Mouse (Mus musculus) neutrophil, adult 5-6 weeks (primary cell): ENCODE results near the gene Fzd4. TPM values are rescaled to one million over a fixed set of nuclear protein-coding genes. Genes with fewer than 3 reads are reported as not detected.

ENCODE experiments used
- ATAC-seq: fragments of 151-379, 151-347 bp; 2 replicates; pipeline ENCODE4 v1.8.0; 2017; ENCODE audit warnings: mild to moderate bottlenecking, moderate TSS enrichment; ENCODE audit not compliant: insufficient number of reproducible peaks, poor library complexity, low FRiP score, severe bottlenecking; ENCODE audit errors: extremely low read depth
- total RNA-seq: library from RNA; stranded (forward); fragments of 200-1000 nt; gene quantifications from 2 replicates; pipeline ENCODE4 v1.2.3, GENCODE M21; 2017

Gene Fzd4
- total RNA-seq = 0.37 and 0.47 TPM in 2 replicates

- peak; percentile 62 for ATAC-seq
Measured at GRCm38 (mm10) chr7:89404081-89404733, at the start of gene Fzd4, which contains the start of gene Tmem135. Fzd4 (plus strand) TSS chr7:89404355. Tmem135 (minus strand) TSS chr7:89404222.

GRCm38 (mm10) chr7:89355519-89356255 lies 48.5 kb upstream of the Fzd4 start:
- no peak for ATAC-seq

- ATAC-seq = no peak
Measured at GRCm38 (mm10) chr7:89356307-89356706, 47.8 kb upstream of the Fzd4 start.

GRCm38 (mm10) chr7:89363975-89364374 lies 40.2 kb upstream of the Fzd4 start:
- no peak for ATAC-seq

DNA sequence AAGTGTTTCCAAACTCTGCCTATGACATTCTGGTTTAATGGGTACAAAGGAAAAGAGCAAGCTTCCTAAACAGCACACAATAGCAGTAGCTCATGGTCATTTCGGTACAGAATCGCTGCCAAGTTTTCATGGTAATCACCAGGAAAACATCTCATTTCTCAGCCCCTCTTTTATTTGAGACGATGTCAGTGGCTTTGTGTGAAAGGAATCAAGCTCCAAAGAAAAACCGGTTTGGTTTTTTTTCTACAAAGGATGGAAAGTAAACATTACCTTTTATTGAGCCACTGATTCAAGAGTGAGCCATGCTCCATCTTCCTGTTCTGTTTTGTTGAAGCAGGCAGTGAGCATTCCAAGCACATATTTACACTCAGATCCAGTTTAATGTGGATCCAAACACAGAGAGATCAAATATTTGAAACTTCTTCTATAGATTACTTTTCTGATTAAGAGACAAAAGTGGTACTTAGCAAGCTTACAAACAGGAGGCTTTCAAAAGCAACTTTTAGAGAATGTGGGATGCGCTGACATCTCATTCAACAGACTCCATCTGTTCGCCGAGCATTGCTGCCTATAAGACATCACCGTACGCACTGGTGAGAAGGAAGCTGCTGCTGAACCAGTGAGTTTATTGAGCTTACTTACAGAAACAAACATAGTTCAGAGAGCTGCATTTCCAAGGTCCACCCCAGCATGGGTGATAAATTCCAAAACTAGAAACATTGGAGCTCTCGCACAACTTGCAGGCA lies 38.8 kb upstream of the Fzd4 start:
- no peak for ATAC-seq

DNA sequence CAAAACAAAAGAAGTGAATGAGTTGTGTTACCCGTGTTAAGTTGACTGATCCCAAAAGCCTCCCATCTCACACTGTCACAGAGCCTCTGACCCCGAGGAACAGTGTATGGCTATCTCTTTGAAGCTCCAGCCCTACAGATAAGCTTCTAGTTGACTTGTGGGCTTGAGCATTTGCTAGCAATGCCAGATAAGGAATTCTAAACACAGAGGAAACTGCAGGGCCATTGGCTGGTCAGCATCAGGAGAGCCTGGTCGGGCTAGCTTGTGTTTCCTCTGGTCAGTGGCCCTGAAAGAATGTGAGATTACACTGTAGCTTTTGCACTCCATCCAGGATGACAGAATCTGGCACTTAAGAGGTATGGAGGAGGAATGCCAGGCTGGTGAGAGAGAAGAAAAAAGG lies 36.5 kb upstream of the Fzd4 start:
- no peak for ATAC-seq

- ATAC-seq = no peak
Measured at GRCm38 (mm10) chr7:89370086-89370485, 34.1 kb upstream of the Fzd4 start.

GRCm38 (mm10) chr7:89370917-89371316 lies 33.2 kb upstream of the Fzd4 start:
- ATAC-seq = peak; percentile 51; the same call in 1 of the 2 replicates

GRCm38 (mm10) chr7:89371623-89372295 lies 32.4 kb upstream of the Fzd4 start:
- no peak for ATAC-seq

- ATAC-seq = no peak
Measured at GRCm38 (mm10) chr7:89380935-89381705, 23.0 kb upstream of the Fzd4 start.

DNA sequence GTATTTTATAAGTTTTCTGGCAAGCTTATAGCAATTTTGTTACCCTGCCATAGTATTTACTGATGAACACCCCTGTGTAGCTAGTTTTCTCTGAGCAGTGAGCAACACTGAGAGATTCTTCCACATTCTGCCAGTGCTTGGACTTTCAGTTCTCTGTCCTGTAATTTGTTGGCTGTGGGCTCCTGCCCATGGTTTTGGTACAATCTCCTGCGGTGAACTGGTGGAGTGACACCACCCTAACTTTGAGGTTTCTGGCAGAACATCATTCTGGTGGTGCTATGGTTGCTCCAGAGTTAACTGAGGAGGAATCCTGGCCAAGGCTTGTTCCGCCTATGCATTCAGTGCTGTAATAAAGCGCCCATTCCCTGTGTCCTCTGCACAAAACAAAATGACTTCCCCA lies 21.3 kb upstream of the Fzd4 start:
- ATAC-seq = no peak

DNA sequence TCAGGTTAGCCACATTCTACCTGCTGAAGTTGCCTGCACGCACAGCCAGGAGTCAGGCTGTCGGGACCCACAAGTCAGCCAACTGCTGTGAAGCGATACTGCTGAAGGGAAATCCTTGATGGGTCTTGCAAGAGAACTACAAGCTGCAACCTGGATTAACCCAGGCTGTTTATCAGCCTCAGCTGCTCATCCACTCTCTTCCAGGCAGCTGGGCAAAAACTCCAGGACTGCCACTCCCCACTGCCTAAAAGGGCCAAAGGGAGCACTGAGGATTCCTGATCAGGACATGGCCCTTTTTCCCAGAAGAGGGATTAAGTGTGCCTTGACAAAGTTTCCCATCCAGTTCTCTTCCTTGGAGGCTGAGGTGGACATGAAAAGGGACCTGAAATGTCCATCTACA lies 15.2 kb upstream of the Fzd4 start:
- no peak for ATAC-seq

DNA sequence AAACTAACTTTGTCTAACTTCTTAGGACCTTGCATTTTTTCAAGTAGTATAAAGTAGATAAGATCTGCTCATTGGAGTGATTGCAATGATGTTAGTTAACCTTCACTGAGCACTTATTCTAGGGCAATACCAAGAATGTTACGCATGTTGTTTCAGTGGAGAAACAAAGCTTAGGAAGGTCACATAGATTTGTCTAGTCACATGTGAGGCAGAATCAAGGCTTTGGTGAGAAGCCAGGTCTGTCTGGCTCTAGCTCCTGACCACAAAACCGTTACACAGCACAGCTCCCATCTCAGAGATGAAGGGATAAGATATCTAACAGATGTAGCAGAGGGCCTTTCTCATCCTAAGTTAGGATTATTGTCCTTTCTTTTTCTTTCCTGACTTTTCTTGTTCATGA lies 13.5 kb upstream of the Fzd4 start:
- ATAC-seq = no peak

DNA sequence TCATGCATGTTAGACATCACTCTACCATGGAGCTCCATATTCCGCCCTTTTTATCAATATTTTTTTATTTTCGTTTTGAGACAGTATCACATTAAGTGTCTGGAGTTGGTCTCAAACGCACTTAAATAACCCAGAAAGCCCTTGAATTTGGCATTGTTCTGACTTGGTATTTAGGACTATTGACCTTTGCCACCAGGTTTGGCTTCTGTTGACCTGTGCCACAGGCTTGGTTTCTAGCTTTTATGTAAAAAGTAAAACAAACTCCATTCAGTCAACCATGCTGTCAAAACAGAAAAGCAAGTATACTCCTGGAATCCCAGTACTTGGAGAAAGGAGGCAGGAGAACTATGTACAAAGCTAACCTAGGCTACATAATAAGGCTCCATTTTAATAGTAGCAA lies 12.9 kb upstream of the Fzd4 start:
- no peak for ATAC-seq

GRCm38 (mm10) chr7:89391831-89392230 lies 12.3 kb upstream of the Fzd4 start:
- no peak for ATAC-seq

DNA sequence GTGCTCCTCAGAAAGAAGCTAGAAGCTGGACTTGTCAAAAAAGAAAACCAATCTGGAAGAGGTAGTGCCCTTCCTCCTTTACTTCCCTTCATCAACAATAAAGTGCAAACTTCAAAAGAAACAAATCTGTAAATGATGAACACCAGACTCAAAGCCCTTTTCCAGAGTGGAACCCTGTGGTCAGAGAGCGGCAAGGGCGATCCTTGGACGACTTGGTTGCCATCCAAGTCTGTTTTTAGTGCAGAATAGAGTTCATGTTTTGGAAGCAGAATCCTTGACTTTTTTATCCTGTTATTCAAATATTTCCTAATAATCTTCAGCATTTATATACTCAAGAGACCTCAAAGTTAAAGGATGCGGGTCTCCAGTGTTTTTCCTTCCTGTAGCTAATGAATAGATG lies 11.8 kb upstream of the Fzd4 start:
- ATAC-seq = no peak

DNA sequence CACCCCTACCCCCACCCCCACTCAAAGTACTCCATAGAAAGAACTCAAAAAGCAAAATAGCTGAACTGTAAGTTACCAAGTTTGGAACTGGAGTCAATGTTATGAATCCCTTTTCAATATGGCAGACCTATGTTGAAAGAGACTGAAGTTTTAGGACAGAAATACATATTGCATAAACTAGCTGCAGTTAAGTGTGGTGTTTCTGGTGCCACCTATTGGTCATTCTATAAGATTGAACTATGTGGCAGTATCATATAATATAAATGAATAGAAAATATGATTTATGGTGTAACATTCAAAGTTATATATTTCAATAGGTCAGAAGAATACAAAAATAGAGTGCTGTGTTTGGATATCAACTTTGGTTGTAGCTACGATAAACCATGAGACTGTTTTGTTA lies 11.3 kb upstream of the Fzd4 start:
- ATAC-seq = peak; percentile 56; the same call in 1 of the 2 replicates

- ATAC-seq = no peak
Measured at GRCm38 (mm10) chr7:89395399-89395798, 8.8 kb upstream of the Fzd4 start.

GRCm38 (mm10) chr7:89396386-89396785 lies 7.8 kb upstream of the Fzd4 start:
- no peak for ATAC-seq
